Mouse (Mus musculus): Measurements from ENCODE around the gene Hoxc9. TPM values are rescaled to one million over a fixed set of nuclear protein-coding genes. Genes with fewer than 3 reads are reported as not detected.
A peak's percentile ranks its signal among the peaks of the same experiment; 100 is the strongest.

Gene Hoxc9
- polyA plus RNA-seq, 1 experiment from 2014 or later = 1.3 TPM

DNA sequence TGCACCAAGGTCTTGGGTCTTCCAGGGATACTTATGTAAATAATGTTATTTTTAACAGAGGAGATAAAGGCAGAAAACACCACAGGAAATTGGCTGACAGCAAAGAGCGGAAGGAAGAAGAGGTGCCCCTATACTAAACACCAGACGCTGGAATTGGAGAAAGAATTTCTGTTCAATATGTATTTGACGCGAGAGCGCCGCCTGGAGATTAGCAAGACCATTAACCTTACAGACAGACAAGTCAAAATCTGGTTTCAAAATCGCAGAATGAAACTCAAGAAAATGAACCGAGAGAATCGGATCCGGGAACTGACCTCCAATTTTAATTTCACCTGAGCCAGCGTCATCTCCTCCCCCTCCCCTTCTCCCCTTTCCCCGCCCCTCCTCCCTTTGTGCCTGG is 5.5 kb upstream of the Hoxc9 start:
- H3K9ac ChIP-seq = no peak overlapping the region
- WGBS = 4% methylated on average over 12 of the region's 12 CpGs
- H3K27ac ChIP-seq = no peak overlapping the region
- no peak for ATAC-seq (ENCODE audit: insufficient number of reproducible peaks, low FRiP score, low TSS enrichment, low read depth)
- H3K36me3 ChIP-seq = no peaks in the 10 kb centered on the region
- no peak overlapping the region for H3K4me2 ChIP-seq
- H3K27me3 ChIP-seq = peaks cover 93% of the 10 kb centered on the region
- H3K9me3 ChIP-seq = no peaks in the 10 kb centered on the region
- H3K4me3 ChIP-seq = no peak overlapping the region
- H3K4me1 ChIP-seq = peaks cover 20% of the 10 kb centered on the region

DNA sequence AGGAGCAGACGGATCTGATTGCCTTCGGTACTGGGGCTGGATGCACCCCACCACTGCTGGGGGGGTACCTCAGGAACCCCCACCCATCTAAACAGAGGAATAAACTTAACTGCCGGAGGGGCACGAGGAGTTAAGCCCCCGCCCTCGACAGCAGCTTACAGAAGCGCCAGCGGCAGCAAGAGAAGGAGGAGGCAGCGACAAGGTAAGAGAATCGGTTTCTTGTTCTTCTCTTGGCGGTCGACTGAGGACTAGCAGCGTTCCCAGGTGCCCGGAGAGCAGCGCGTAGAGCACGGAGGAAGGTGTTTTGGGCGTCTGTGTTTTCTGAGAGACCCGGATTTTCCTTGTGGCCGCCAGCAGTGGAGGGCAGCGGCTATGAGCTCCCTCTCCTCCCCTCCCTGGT is 4.0 kb upstream of the Hoxc9 start:
- Histone ChIP-seq H3K27me3 (peaks cover 93% of the 10 kb centered on the region), H3K27ac (no peak overlapping the region; the same call in 1 of the 2 replicates), H3K4me3 (peak overlapping the region; percentile 17), H3K36me3 (no peaks in the 10 kb centered on the region), H3K4me1 (peaks cover 19% of the 10 kb centered on the region), H3K4me2 (peak overlapping the region; percentile 29; the same call in 1 of the 2 replicates), H3K9ac (no peak overlapping the region), H3K9me3 (no peaks in the 10 kb centered on the region)
- ATAC-seq (ENCODE audit: insufficient number of reproducible peaks, low FRiP score, low TSS enrichment, low read depth) = no peak
- 6% methylated on average over 21 of the region's 21 CpGs for WGBS

- WGBS = 11% methylated on average over 6 of the region's 6 CpGs
- peak overlapping the region; percentile 17; the same call in 1 of the 2 replicates for H3K4me3 ChIP-seq
- H3K4me1 ChIP-seq = peaks cover 22% of the 10 kb centered on the region
- no peak overlapping the region for H3K9ac ChIP-seq
- H3K27me3 ChIP-seq = peaks cover 93% of the 10 kb centered on the region
- ATAC-seq (ENCODE audit: insufficient number of reproducible peaks, low FRiP score, low TSS enrichment, low read depth) = no peak
- H3K9me3 ChIP-seq = no peaks in the 10 kb centered on the region
- peak overlapping the region; percentile 29; the same call in 1 of the 2 replicates for H3K4me2 ChIP-seq
- H3K36me3 ChIP-seq = no peaks in the 10 kb centered on the region
- H3K27ac ChIP-seq = no peak overlapping the region
These were observed 3.5 kb upstream of the Hoxc9 start for GRCm38 (mm10) chr15:102972753-102973152.

- H3K4me3 ChIP-seq = no peak overlapping the region
These were observed 1.2 kb upstream of the Hoxc9 start for GRCm38 (mm10) chr15:102975034-102975433.

GRCm38 (mm10) chr15:102975688-102976111 is 539 bp upstream of the Hoxc9 start:
- Histone ChIP-seq H3K4me1 (peaks cover 25% of the 10 kb centered on the region), H3K36me3 (no peaks in the 10 kb centered on the region), H3K4me2 (peak overlapping the region; percentile 39), H3K27me3 (peaks cover 97% of the 10 kb centered on the region), H3K4me3 (peak overlapping the region; percentile 28), H3K9ac (no peak overlapping the region), H3K9me3 (no peaks in the 10 kb centered on the region), H3K27ac (no peak overlapping the region)
- 4% methylated on average over 21 of the region's 21 CpGs for WGBS
- no peak for ATAC-seq (ENCODE audit: insufficient number of reproducible peaks, low FRiP score, low TSS enrichment, low read depth)

More at GRCm38 (mm10) chr15:102975034-102975433, 1.2 kb upstream of the Hoxc9 start:
- Histone ChIP-seq H3K4me1 (peaks cover 22% of the 10 kb centered on the region), H3K9ac (no peak overlapping the region), H3K9me3 (no peaks in the 10 kb centered on the region), H3K27me3 (peaks cover 97% of the 10 kb centered on the region), H3K36me3 (no peaks in the 10 kb centered on the region), H3K27ac (no peak overlapping the region), H3K4me2 (peak overlapping the region; percentile 39; the same call in 1 of the 2 replicates)
- WGBS = 13% methylated on average over 7 of the region's 7 CpGs
- no peak for ATAC-seq (ENCODE audit: insufficient number of reproducible peaks, low FRiP score, low TSS enrichment, low read depth)

DNA sequence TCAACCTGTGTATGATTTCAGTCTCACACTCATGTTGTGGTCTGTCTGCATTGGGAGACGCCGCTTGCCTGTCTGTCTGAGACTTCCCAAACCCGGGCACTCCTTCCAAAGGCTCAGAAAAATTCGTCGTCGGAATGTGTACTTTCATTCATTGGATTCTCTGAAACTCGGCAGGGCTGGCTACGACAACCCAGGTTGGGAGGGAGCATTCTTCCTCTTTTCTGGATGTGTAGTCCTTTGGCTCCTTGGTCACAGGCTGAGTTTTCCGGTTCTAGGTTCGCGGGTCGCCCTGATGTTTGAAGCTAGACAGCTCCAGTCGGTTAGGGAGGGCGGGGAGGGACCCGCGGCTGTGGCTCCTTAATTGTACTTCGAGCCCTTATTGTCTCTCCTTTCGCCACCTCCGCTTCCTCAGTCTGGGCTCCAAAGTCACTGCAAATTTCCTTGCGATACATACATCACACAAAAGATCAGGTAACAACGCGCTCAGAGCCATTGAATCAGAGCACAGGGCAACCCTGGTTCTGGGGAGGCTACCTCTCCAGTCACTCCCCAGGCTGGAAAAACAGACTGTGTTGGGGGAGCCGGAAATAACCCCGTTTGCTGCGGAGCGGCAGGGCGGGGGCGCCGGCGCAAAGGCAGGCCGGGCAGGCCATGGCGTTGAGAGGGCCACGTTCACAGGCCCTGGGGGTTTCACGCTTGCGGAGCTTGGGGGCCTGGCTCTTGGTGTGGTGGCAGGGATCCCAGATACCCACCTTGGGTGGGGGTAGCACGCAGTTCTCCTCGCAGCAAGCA is 588 bp downstream of the Hoxc9 start:
- no peak for ATAC-seq (ENCODE audit: insufficient number of reproducible peaks, low FRiP score, low TSS enrichment, low read depth)
- H3K27me3 ChIP-seq = peaks cover 97% of the 10 kb centered on the region
- H3K9ac ChIP-seq = no peak overlapping the region
- H3K4me3 ChIP-seq = peak overlapping the region; percentile 28
- H3K27ac ChIP-seq = peak overlapping the region; percentile 29; the same call in 1 of the 2 replicates
- no peaks in the 10 kb centered on the region for H3K9me3 ChIP-seq
- peak overlapping the region; percentile 39 for H3K4me2 ChIP-seq
- H3K36me3 ChIP-seq = no peaks in the 10 kb centered on the region
- 4% methylated on average over 37 of the region's 37 CpGs for WGBS
- H3K4me1 ChIP-seq = peaks cover 35% of the 10 kb centered on the region

- Histone ChIP-seq H3K27ac (peak overlapping the region; percentile 29; the same call in 1 of the 2 replicates), H3K4me2 (peak overlapping the region; percentile 39), H3K4me3 (peak overlapping the region; percentile 28), H3K9ac (peak overlapping the region; percentile 14; the same call in 1 of the 2 replicates), H3K9me3 (no peaks in the 10 kb centered on the region), H3K27me3 (peaks cover 97% of the 10 kb centered on the region), H3K36me3 (no peaks in the 10 kb centered on the region), H3K4me1 (peaks cover 42% of the 10 kb centered on the region)
- ATAC-seq (ENCODE audit: insufficient number of reproducible peaks, low FRiP score, low TSS enrichment, low read depth) = no peak
- WGBS = 8% methylated on average over 15 of the region's 16 CpGs
These were observed 1.3 kb downstream of the Hoxc9 start for GRCm38 (mm10) chr15:102977423-102977974.

DNA sequence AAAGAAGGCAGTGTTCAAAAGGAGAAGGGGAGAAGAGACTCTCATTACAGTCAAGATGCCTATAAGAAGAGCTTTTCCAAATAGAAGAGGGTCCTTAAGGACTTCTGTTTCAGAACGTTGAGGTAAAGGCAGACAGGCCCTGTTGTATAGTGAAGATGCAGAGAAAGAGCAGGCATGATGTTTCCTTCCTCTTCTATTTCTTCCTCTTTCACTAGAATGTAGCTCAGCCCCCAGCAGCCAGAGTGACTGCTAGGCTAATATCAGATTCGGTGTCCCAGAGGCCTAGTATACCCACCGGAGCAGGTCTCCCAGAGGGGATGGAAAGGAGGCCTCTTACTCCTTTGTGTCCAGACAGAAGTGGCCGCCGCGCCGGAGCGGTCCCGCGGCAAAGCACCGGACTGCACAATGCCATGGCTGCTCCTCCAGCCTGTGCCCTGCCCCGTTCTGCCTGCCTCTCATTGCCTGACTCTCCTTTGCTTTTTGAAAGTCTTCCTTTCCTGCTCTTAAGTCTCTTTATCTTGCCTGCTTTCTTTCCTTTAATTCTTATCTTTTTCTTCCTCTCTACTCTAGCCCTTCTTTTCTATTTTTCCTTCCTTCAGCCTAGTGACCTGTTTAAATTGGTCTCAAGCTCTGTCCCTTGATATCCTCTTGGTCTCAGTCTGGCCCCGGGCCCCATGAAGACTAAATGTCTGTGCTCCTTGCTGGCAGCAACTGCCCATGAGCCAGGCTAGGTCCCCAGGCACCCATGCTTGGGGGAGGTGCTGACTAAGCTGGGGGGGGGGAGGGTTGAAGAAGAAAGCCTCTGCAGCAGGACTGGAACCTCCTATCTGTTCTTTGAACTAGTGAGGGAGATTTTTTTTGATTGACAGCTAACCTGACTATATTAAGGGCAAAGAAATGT is 2.6 kb downstream of the Hoxc9 start:
- no peak overlapping the region for H3K9ac ChIP-seq
- no peak overlapping the region for H3K4me3 ChIP-seq
- H3K9me3 ChIP-seq = no peaks in the 10 kb centered on the region
- H3K4me1 ChIP-seq = peaks cover 41% of the 10 kb centered on the region
- WGBS = 15% methylated on average over 13 of the region's 13 CpGs
- ATAC-seq (ENCODE audit: insufficient number of reproducible peaks, low FRiP score, low TSS enrichment, low read depth) = no peak
- no peak overlapping the region for H3K4me2 ChIP-seq
- peaks cover 95% of the 10 kb centered on the region for H3K27me3 ChIP-seq
- H3K36me3 ChIP-seq = no peaks in the 10 kb centered on the region
- no peak overlapping the region for H3K27ac ChIP-seq

DNA sequence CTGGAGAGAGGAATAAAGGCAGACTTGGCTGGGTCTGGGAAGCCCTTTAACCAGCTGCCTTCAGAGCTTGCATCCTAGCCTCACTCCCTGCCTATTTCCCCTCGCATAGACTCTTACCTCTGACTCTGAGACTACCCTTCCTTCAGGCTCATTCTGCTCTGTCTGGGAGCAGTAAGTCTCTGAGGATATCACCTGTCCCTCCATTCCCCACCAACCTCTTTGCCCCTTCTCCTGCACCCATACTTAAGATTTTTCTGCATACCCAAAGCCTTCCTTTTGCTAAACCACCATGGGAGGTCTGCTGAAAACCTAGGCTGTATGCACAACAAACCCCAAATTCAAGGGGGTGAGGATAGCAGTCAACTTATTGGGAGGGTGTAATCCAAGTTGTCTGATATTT is 3.7 kb downstream of the Hoxc9 start:
- Histone ChIP-seq H3K4me1 (peaks cover 41% of the 10 kb centered on the region), H3K27me3 (peaks cover 93% of the 10 kb centered on the region), H3K9me3 (no peaks in the 10 kb centered on the region), H3K4me3 (no peak overlapping the region), H3K36me3 (no peaks in the 10 kb centered on the region), H3K27ac (no peak overlapping the region), H3K9ac (no peak overlapping the region), H3K4me2 (0 out of 2 replicates have a peak overlapping the region, but pooled peaks have one; percentile 69)
- ATAC-seq (ENCODE audit: insufficient number of reproducible peaks, low FRiP score, low TSS enrichment, low read depth) = no peak
- WGBS = 8% methylated on average over 1 of the region's 1 CpGs

- Histone ChIP-seq H3K27ac (no peak overlapping the region), H3K4me2 (peak overlapping the region; percentile 69; the same call in 1 of the 2 replicates)
These were observed 4.1 kb downstream of the Hoxc9 start for GRCm38 (mm10) chr15:102980352-102980751.

DNA sequence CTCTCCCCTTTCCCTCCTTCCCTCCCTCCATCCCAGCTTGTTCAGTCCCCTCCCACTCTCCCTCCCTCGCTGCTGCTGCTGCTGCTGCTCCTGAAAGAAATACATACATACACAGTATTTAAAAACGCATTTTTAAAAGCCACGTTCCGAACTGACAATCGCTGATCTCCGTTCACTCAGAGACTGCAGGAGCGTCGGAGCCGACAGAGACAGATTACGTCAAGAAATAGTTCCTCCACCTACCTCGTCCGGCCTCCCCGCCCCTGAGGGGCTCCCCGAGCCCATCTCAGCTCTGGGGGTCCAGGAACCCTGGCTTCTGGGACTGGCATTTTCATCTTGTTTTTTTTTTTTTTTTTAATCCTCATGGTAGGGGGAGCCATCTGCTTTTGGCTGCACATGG is 4.7 kb downstream of the Hoxc9 start:
- H3K9me3 ChIP-seq = no peaks in the 10 kb centered on the region
- peak overlapping the region; percentile 69 for H3K4me2 ChIP-seq
- no peak overlapping the region for H3K9ac ChIP-seq
- peaks cover 93% of the 10 kb centered on the region for H3K27me3 ChIP-seq
- no peak for ATAC-seq (ENCODE audit: insufficient number of reproducible peaks, low FRiP score, low TSS enrichment, low read depth)
- peaks cover 36% of the 10 kb centered on the region for H3K4me1 ChIP-seq
- H3K4me3 ChIP-seq = peak overlapping the region; percentile 46
- under 1% methylated on average over 14 of the region's 14 CpGs for WGBS
- H3K36me3 ChIP-seq = no peaks in the 10 kb centered on the region
- peak overlapping the region; percentile 50; the same call in 1 of the 2 replicates for H3K27ac ChIP-seq

More at GRCm38 (mm10) chr15:102980352-102980751, 4.1 kb downstream of the Hoxc9 start:
- 5% methylated on average over 11 of the region's 11 CpGs for WGBS
- peak overlapping the region; percentile 46; the same call in 1 of the 2 replicates for H3K4me3 ChIP-seq
- H3K9me3 ChIP-seq = no peaks in the 10 kb centered on the region
- H3K36me3 ChIP-seq = no peaks in the 10 kb centered on the region
- no peak for ATAC-seq (ENCODE audit: insufficient number of reproducible peaks, low FRiP score, low TSS enrichment, low read depth)
- H3K4me1 ChIP-seq = peaks cover 41% of the 10 kb centered on the region
- no peak overlapping the region for H3K9ac ChIP-seq
- peaks cover 93% of the 10 kb centered on the region for H3K27me3 ChIP-seq

All from limb, embryonic 15.5 days (tissue).